Comparison of ENCODE assay signal across 10 mouse cellular contexts in genomic region chr12:85094706-85095105, GRCm38 (mm10). TPM values are rescaled to one million over a fixed set of nuclear protein-coding genes. Genes with fewer than 3 reads are reported as not detected.
A peak's percentile ranks its signal among the peaks of the same experiment; 100 is the strongest.
DNase-seq lines count a peak whose midpoint lies in the region; ATAC-seq and TF ChIP-seq lines count a peak whose summit lies in the region.
"Had no signal": no experiment of that assay in that cellular context is flagged by ENCODE, and none has a peak within 500 bp of the region (broad histone marks: within the 10 kb centered on the region; RNA-seq: fewer than 3 reads in every experiment).

No protein-coding gene starts in this region.

- no peak for TF ChIP-seq POLR2A in limb, embryonic 14.5 days (IDR thresholded peaks at IDR 0.05; ENCODE audit: borderline replicate concordance, extremely low read depth, insufficient read depth, insufficient read length)
- TF ChIP-seq POLR2A in thymus, adult 2 months (IDR thresholded peaks at IDR 0.05; ENCODE audit: control insufficient read depth, extremely low read depth, insufficient read depth, low read length, poor library complexity): no peak

- TF ChIP-seq CTCF in thymus, adult 2 months (IDR thresholded peaks at IDR 0.05; ENCODE audit: borderline replicate concordance, control insufficient read depth, extremely low read depth, insufficient read depth, low read length, poor library complexity): no peak

- peak overlapping the region; percentile 35; the same call in 1 of the 2 replicates for H3K27ac ChIP-seq in hindbrain, embryonic 10.5 days
- no peak overlapping the region for H3K27ac ChIP-seq in hindbrain, embryonic 14.5 days
- H3K27ac ChIP-seq in limb, embryonic 14.5 days (replicated peaks; ENCODE audit: low read depth, low read length): no peak overlapping the region; the same call in 1 of the 2 replicates
- no peak overlapping the region for H3K27ac ChIP-seq in forebrain, embryonic 11.5 days (ENCODE audit: low read depth, low read length)
- no peak overlapping the region for H3K27ac ChIP-seq in thymus, adult 2 months (ENCODE audit: control insufficient read depth, insufficient read depth, low read length)
- H3K27ac ChIP-seq: embryonic facial prominence, embryonic 12.5 days; hindbrain, embryonic 15.5 days had no signal

- no peak for ATAC-seq in hindbrain, embryonic 14.5 days (ENCODE audit: low FRiP score)
- ATAC-seq in limb, embryonic 14.5 days (ENCODE audit: low FRiP score, low read depth): 0 out of 2 replicates have a peak, but pooled peaks have one; percentile 21
- ATAC-seq in forebrain, embryonic 11.5 days (replicated peaks; ENCODE audit: low FRiP score): no peak

- no peak overlapping the region for H3K9ac ChIP-seq in hindbrain, embryonic 14.5 days
- H3K9ac ChIP-seq in limb, embryonic 14.5 days (ENCODE audit: low read depth, low read length, severe bottlenecking): no peak overlapping the region
- H3K9ac ChIP-seq in forebrain, embryonic 11.5 days (ENCODE audit: low read length): no peak overlapping the region
- H3K9ac ChIP-seq: embryonic facial prominence, embryonic 12.5 days; hindbrain, embryonic 15.5 days had no signal

- H3K9me3 ChIP-seq in hindbrain, embryonic 10.5 days: no peaks in the 10 kb centered on the region
- H3K9me3 ChIP-seq in hindbrain, embryonic 14.5 days (ENCODE audit: control insufficient read depth, low read length): no peaks in the 10 kb centered on the region
- H3K9me3 ChIP-seq in limb, embryonic 14.5 days (ENCODE audit: control insufficient read depth, low read length): no peaks in the 10 kb centered on the region
- no peaks in the 10 kb centered on the region for H3K9me3 ChIP-seq in forebrain, embryonic 11.5 days (ENCODE audit: control insufficient read depth, low read length)
- H3K9me3 ChIP-seq: embryonic facial prominence, embryonic 12.5 days; hindbrain, embryonic 15.5 days had no signal

- H3K4me1 ChIP-seq in hindbrain, embryonic 10.5 days (replicated peaks): peaks cover 16% of the 10 kb centered on the region
- no peaks in the 10 kb centered on the region for H3K4me1 ChIP-seq in hindbrain, embryonic 14.5 days (replicated peaks; ENCODE audit: control insufficient read depth, insufficient read depth, low read length)
- H3K4me1 ChIP-seq in limb, embryonic 14.5 days (ENCODE audit: control insufficient read depth, insufficient read depth, low read length): peaks cover 9% of the 10 kb centered on the region
- H3K4me1 ChIP-seq in forebrain, embryonic 11.5 days (replicated peaks; ENCODE audit: control insufficient read depth, insufficient read depth, low read length): no peaks in the 10 kb centered on the region
- no peaks in the 10 kb centered on the region; the same call in 1 of the 2 replicates for H3K4me1 ChIP-seq in thymus, adult 2 months (replicated peaks; ENCODE audit: control insufficient read depth, insufficient read depth, low read length)

- intact Hi-C loops in gastrocnemius, postnatal 36 days (cut with DNase I): loop anchor here (5.0 kb wide), 1 partner anchor 213 kb away; no protein-coding TSS in a partner anchor

- WGBS in hindbrain, embryonic 10.5 days: 85% methylated on average over 10 of the region's 10 CpGs
- 66% methylated on average over 10 of the region's 10 CpGs for WGBS in hindbrain, embryonic 14.5 days
- WGBS in limb, embryonic 14.5 days: 63% methylated on average over 10 of the region's 10 CpGs
- WGBS in forebrain, embryonic 11.5 days: 80% methylated on average over 10 of the region's 10 CpGs
- WGBS in thymus, adult 2 months: 96% methylated on average over 10 of the region's 10 CpGs

- no peak overlapping the region for H3K4me3 ChIP-seq in hindbrain, embryonic 10.5 days
- H3K4me3 ChIP-seq in hindbrain, embryonic 14.5 days (replicated peaks; ENCODE audit: low read length): no peak overlapping the region
- no peak overlapping the region for H3K4me3 ChIP-seq in limb, embryonic 14.5 days (replicated peaks; ENCODE audit: low read length)
- no peak overlapping the region for H3K4me3 ChIP-seq in forebrain, embryonic 11.5 days (ENCODE audit: low read depth, low read length)
- no peak overlapping the region for H3K4me3 ChIP-seq in thymus, adult 2 months (ENCODE audit: control insufficient read depth, insufficient read depth, low read length)
- H3K4me3 ChIP-seq: embryonic facial prominence, embryonic 12.5 days; hindbrain, embryonic 15.5 days had no signal

- peaks cover 9% of the 10 kb centered on the region for H3K36me3 ChIP-seq in hindbrain, embryonic 10.5 days
- H3K36me3 ChIP-seq in hindbrain, embryonic 14.5 days (replicated peaks; ENCODE audit: control insufficient read depth, insufficient read depth): 0 out of 2 replicates have a peak, but pooled peaks cover 2% of the 10 kb centered on the region
- peaks cover under 1% of the 10 kb centered on the region; the same call in 1 of the 2 replicates for H3K36me3 ChIP-seq in limb, embryonic 14.5 days (ENCODE audit: control insufficient read depth, insufficient read depth, low read length)
- no peaks in the 10 kb centered on the region for H3K36me3 ChIP-seq in forebrain, embryonic 11.5 days (ENCODE audit: control insufficient read depth, insufficient read depth, low read length)
- no peaks in the 10 kb centered on the region for H3K36me3 ChIP-seq in thymus, adult 2 months (ENCODE audit: control insufficient read depth, insufficient read depth, low read length)
- H3K36me3 ChIP-seq: hindbrain, embryonic 15.5 days had no signal

- no peaks in the 10 kb centered on the region for H3K27me3 ChIP-seq in hindbrain, embryonic 10.5 days (ENCODE audit: insufficient read depth, poor library complexity, severe bottlenecking)
- no peaks in the 10 kb centered on the region for H3K27me3 ChIP-seq in hindbrain, embryonic 14.5 days (ENCODE audit: control insufficient read depth, insufficient read depth, low read length)
- no peaks in the 10 kb centered on the region for H3K27me3 ChIP-seq in limb, embryonic 14.5 days (ENCODE audit: control insufficient read depth, insufficient read depth, low read length)
- H3K27me3 ChIP-seq in forebrain, embryonic 11.5 days (ENCODE audit: control insufficient read depth, insufficient read depth, low read length): no peaks in the 10 kb centered on the region
- no peaks in the 10 kb centered on the region for H3K27me3 ChIP-seq in thymus, adult 2 months (ENCODE audit: control insufficient read depth, insufficient read depth, low read length)
- H3K27me3 ChIP-seq: embryonic facial prominence, embryonic 12.5 days; hindbrain, embryonic 15.5 days had no signal

- DNase-seq in hindbrain, embryonic 10.5 days (ENCODE audit: low spot score): no peak
- no peak for DNase-seq in hindbrain, embryonic 14.5 days (ENCODE audit: low spot score)
- peak; percentile 28 for DNase-seq in adipocyte (ENCODE audit: low spot score)
- DNase-seq in gastrocnemius, postnatal 36 days: peak; percentile 50 to 59
- peak; percentile 41 for DNase-seq in limb, embryonic 14.5 days (ENCODE audit: low spot score)
- no peak for DNase-seq in forebrain, embryonic 11.5 days (ENCODE audit: low spot score)
- no peak for DNase-seq in Muller cell, postnatal 12 days (ENCODE audit: inconsistent ontology term)
- DNase-seq in thymus, adult 2 months: no peak

- H3K4me2 ChIP-seq in hindbrain, embryonic 14.5 days (replicated peaks): no peak overlapping the region
- no peak overlapping the region for H3K4me2 ChIP-seq in limb, embryonic 14.5 days (replicated peaks; ENCODE audit: low read depth, low read length, severe bottlenecking)
- no peak overlapping the region for H3K4me2 ChIP-seq in forebrain, embryonic 11.5 days (ENCODE audit: low read depth, low read length, severe bottlenecking)
- H3K4me2 ChIP-seq: hindbrain, embryonic 15.5 days had no signal

RNA-seq across cellular contexts. Expression of gene Prox2, which starts 15.9 kb away (rescaled TPM):
- 3.8 and 4.7 TPM in 2 replicates for polyA plus RNA-seq in hindbrain, embryonic 10.5 days (2016; fragmentation: Nextera tagmentation; extraction: Ambion mirVana)
- polyA plus RNA-seq in hindbrain, embryonic 14.5 days (2014; fragmentation: Nextera tagmentation; extraction: Ambion mirVana): 1.9 TPM in 2 replicates
- total RNA-seq in gastrocnemius, postnatal 36 days (2021): 1 to 10 TPM; 1.1 to 2.2 TPM
- polyA plus RNA-seq in limb, embryonic 14.5 days (2012; rRNA removed): 2.4 and 2.5 TPM in 2 replicates
- 3.2 and 3.9 TPM in 2 replicates for polyA plus RNA-seq in limb, embryonic 14.5 days (2014; fragmentation: Nextera tagmentation; extraction: Ambion mirVana)
- polyA plus RNA-seq in forebrain, embryonic 11.5 days (2014; fragmentation: Nextera tagmentation; extraction: Ambion mirVana): 2.5 and 3.5 TPM in 2 replicates
- polyA plus RNA-seq in thymus, adult 2 months (2012; rRNA removed): 2.6 and 4.4 TPM in 2 replicates

RNA-seq across cellular contexts. Expression of gene Dlst, which starts 15.9 kb away (rescaled TPM):
- 101 and 109 TPM in 2 replicates for polyA plus RNA-seq in hindbrain, embryonic 10.5 days (2016; fragmentation: Nextera tagmentation; extraction: Ambion mirVana)
- polyA plus RNA-seq in hindbrain, embryonic 14.5 days (2014; fragmentation: Nextera tagmentation; extraction: Ambion mirVana): 101 and 114 TPM in 2 replicates
- 100 to 1,000 TPM; 286 to 336 TPM for total RNA-seq in gastrocnemius, postnatal 36 days (2021)
- polyA plus RNA-seq in limb, embryonic 14.5 days (2012; rRNA removed): 155 and 168 TPM in 2 replicates
- 95.7 and 99.0 TPM in 2 replicates for polyA plus RNA-seq in limb, embryonic 14.5 days (2014; fragmentation: Nextera tagmentation; extraction: Ambion mirVana)
- 118 TPM in 2 replicates for polyA plus RNA-seq in forebrain, embryonic 11.5 days (2014; fragmentation: Nextera tagmentation; extraction: Ambion mirVana)
- 131 and 135 TPM in 2 replicates for polyA plus RNA-seq in thymus, adult 2 months (2012; rRNA removed)

RNA-seq across cellular contexts. Expression of gene Rps6kl1, which starts 56.4 kb away (rescaled TPM):
- polyA plus RNA-seq in hindbrain, embryonic 10.5 days (2016; fragmentation: Nextera tagmentation; extraction: Ambion mirVana): 3.7 and 3.8 TPM in 2 replicates
- 22.9 and 24.1 TPM in 2 replicates for polyA plus RNA-seq in hindbrain, embryonic 14.5 days (2014; fragmentation: Nextera tagmentation; extraction: Ambion mirVana)
- 1 to 10 TPM in 1 of 2 experiments, under 1 TPM in 1; 0.64 to 1.1 TPM for total RNA-seq in gastrocnemius, postnatal 36 days (2021)
- 0.37 and 0.43 TPM in 2 replicates for polyA plus RNA-seq in limb, embryonic 14.5 days (2012; rRNA removed)
- polyA plus RNA-seq in limb, embryonic 14.5 days (2014; fragmentation: Nextera tagmentation; extraction: Ambion mirVana): 0.39 and 0.50 TPM in 2 replicates
- 1.9 and 2.8 TPM in 2 replicates for polyA plus RNA-seq in forebrain, embryonic 11.5 days (2014; fragmentation: Nextera tagmentation; extraction: Ambion mirVana)
- polyA plus RNA-seq in thymus, adult 2 months (2012; rRNA removed): 3.7 and 11.4 TPM in 2 replicates

Comparison
In these comparisons a context has a peak if more than half of its experiments do, and no peak if none do; other contexts are left out.
1. DNase-seq: peak in adipocyte (single experiment), gastrocnemius, postnatal 36 days (2 of 2) and limb, embryonic 14.5 days (single experiment); none in hindbrain, embryonic 10.5 days (single experiment), hindbrain, embryonic 14.5 days (single experiment), forebrain, embryonic 11.5 days (single experiment), Muller cell, postnatal 12 days (single experiment) and thymus, adult 2 months (single experiment).